Mouse (Mus musculus) small intestine, adult 2 months (tissue): Measurements from ENCODE around the gene Defb48.

Experiments used
- CTCF ChIP-seq: fragments of 200-500 bp; IDR thresholded peaks from 2 replicates; pipeline ENCODE4 v1.5.1; 2012; ENCODE audit warnings: low read depth, mild to moderate bottlenecking, control low read depth, inconsistent platforms, low read length, moderate library complexity, mixed read lengths; ENCODE audit not compliant: insufficient replicate concordance, insufficient read length; ENCODE audit errors: extremely low read depth
- POLR2A ChIP-seq: fragments of 200-500 bp; IDR thresholded peaks from 2 replicates; pipeline ENCODE4 v1.6.1; 2012; ENCODE audit warnings: low read depth, mild to moderate bottlenecking, control low read depth, inconsistent platforms, low read length, moderate library complexity

DNA sequence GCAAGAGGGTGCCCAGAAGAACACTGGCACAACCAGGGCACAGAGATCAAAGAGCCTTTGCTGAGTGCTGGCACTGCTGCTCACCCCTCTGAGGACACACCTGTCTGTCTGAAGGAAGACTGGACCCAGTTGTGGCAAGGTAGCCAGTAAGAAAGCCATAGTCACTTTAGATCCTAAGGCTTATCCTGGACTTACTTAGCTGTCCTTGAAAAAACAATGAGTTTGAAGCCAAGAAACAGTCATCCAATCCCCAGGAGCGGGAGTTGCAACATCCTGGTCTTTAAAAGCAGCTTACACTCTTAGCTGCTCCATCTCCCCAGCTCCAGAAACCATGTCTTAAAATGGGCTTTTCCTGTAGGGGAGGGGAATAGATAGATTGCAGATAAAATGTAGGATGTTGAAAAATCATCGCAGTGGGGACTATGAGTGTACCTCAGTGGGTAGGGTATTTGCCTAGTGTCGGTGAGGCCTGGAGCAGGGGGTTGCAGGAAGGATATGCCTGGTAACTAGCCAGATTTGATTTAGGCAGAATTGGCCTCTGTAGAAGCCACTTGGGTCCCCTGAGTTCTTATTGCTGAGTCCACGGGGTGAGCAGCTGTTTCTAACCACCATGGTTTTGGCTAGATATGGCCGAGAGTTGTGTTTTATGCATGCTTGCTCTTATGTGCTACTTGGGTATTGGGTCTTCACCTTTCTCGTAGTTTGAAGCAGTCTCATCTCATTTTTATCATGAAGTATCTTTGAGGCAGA, 47.5 kb downstream of the Defb48 start:
- TF ChIP-seq CTCF: no peak
- no peak for TF ChIP-seq POLR2A
